Mouse (Mus musculus): Measurements from ENCODE around the gene Ddt.

Gene Ddt

DNA sequence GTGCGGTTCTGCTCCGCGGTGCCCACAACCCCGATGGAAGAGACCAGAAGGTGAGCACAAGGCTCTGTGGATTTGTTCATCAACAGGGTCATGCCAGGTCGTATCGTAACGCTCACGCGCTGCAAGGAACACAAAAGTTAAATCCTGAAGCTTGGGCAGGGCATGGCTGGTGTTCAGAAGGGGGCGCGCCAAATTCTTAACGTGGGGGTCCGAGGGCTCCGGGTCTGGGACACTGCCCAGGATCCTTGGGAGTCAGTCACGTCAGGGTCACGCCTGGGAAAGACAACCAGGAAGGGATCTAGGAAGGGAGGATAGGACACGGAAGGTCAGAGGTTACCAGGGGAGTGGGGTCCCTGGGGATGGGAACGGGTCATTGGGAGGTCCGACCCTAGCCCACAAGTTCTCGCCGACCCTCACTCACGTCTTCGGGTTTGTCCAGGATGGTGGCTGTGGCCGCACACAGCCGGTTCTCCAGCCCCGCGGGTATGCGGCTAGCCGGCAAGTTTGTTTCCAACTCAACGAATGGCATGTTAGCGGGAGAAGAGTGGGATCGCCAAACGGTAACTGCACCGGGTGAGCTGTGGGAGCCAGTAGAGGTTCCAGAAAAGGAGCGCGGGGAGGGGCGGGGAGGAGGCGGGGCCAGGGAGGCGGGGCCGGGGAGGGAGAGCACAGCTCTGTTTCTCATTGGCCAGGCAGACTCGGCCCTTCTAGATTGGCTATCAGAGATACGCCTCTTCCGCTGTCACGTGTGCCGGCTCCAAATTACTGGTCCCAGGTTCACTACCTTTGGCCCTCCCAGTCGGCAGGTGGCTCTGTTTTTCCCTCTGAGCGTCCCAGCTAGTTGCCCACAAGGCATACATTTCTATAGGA is at the start of gene Ddt:
TSS of gene Ddt (minus strand) at position 620 of the 870 bp plus-strand sequence.
- peak; percentile 94 for DNase-seq (ENCODE audit: inconsistent ontology term)

DNA sequence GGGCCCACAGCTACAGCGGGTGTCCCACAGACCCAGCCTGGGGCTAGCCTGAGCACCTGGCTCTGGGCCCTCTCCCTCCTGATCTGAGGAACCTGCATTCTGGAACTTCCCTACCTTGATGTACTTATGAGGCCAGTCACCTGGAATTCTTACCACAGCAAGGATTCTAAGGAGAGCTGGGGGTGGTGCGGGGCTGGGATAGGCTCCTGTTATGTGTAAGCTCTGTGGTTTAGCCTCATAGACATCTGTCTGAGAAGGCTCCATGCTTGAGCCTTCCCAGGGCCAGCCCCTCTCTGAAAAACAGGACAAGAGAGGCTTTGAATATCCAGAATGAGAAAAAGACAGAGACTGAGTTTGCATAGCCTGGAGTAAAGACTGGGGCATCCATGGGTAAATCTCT is 49.2 kb upstream of the Ddt start, which contains the start of gene Gstt4:
TSS of gene Gstt4 (minus strand) at position 101 of the 400 bp plus-strand sequence.
- DNase-seq (ENCODE audit: inconsistent ontology term): no peak

DNA sequence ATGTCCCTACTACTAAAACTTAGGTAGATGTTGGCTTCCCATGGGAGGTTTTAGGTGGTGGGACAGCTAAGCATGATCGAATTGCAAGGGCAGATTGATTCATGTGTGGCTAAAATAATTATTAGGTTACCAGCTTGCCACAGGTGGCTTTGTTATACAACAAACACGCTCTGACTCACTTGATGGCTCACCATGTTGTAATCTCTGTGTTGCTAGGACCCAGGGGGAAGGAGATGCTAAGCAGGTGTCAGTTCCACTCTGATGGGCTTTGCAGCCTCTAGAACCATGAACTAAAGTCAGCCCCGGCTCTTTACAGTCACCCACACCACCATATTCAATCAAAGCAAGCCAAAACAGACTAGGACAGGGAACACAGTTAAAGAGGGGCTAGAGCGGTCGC is 46.7 kb upstream of the Ddt start:
- DNase-seq (ENCODE audit: inconsistent ontology term): no peak

DNA sequence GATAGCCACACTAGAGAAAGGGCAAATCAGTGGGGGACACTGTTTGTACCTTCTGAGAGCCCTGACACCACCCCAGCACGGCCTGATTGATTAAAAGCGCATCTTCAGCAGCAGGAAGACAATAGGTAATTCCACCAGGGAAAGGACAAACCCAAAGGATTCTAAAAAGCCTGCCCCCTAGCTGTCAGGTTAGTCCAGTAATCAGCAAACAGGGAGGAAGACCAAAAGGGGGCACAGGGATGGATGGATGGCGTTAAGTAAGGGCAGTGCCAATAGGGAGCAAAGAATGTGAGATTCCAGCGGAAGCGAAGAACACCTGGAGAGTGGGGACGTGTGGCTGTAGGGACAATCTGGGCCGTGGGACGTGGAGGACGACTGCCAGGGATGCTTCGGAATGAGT is 45.4 kb upstream of the Ddt start:
- no peak for DNase-seq (ENCODE audit: inconsistent ontology term)

DNA sequence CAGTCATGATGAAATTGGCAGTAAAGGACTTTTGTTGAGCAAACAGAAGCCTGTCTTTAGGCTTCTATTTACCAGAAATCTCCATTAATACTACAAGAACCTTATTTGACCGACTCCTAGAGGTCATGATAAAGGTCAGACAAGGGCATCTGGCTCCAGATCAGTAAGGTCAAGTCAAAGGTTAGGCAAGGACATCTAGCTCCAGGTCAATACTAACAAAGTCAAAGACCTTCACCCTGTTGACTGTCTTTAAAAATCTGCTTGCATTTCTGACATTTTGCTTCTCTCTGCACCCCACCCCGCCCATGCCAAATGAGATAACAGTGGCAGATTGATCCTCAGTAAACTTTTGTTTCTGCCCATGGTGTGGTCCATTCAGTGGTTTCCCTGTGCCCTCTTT is 31.0 kb upstream of the Ddt start:
- no peak for DNase-seq (ENCODE audit: inconsistent ontology term)

DNA sequence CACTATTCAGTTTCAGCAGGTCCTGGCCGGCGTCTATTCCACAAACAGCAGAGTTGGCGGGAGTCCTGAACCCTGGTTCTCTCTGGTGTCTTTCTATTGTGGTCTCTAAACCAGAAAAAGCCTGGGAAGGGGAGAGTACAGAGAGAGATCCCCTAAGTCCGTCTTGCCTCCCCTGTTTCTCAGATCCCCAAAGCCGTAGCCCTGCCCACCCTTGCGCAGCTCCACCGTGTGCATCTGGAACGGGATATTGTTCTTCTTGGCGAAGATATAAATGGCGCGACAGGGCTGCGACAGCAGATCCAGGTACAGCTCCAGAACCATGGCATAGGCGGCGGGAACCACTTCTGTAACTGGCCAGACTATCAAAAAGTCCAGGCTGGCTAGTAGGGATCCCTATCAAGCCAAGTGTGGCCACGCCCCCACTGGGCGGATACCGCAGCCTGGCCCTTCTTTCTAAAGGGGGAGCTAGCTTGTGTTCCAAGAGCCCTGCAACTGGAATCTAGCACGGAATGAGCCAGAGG is 25.0 kb upstream of the Ddt start, which contains the start of gene Gstt1:
TSS of gene Gstt1 (minus strand) at position 409 of the 521 bp plus-strand sequence.
- peak; percentile 78 for DNase-seq (ENCODE audit: inconsistent ontology term)

DNA sequence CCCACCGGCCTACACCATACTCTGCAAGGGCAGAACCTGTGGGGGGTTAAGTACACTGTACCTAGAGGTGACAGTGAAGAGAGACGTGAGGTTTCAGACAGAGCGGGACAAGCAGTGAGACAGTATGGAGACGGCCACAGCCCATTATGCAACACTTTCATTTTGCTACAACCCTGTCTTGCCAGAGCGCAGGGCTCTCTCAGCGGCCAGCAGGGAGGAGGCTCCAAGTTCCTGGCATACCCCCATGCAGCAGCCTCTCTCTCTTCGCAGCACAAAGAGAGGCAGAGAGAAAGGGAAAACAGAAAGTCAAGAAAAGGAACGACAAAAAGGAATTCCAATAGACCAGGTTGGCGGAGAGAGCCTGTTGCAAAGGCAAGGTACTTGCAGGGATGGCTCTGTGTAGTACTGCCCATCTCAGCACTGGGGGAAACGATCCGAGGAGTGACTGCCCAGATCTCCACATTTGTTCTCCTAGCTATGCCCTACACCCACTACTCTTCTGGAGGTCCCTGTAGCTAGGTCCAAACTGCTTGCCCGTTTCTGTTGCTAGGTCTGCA is 24.5 kb upstream of the Ddt start:
- DNase-seq (ENCODE audit: inconsistent ontology term): peak; percentile 70

DNA sequence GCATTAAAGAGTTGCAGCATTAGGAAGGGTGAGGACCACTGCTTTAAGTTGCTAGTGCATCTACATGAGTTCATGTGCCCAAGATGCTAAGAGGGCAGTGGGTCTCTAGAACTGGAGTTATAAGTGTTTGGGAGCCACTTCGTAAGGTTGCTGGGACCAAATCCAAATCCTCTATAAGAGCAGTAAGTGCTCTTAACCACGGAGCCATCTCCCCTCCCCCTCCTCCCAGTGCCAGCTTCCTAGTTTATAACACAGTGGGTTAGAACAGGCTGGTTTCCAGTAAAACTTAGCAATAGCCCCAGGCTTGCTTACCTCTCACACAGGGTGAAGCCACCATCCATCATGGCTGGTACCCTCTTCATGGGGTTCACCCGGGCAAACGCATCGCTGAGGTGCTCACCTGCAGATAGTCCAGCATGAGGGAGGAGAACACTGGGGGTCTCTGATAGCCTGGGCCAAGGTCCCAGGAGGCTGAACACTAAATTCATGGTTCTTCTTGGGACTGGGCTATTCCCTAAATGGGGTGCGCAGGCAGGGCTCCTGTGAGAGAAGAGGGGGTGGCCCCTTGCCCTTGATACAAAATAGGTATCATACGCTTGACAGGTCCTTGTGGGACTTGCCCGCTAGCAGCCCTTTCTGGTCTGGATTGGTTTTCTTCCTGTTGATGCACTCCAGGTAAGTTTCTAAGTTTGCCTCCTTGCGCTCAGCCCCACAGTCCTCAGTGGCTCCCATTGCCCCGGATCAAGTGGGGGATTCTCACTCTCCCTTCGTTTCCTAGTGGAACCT is 23.7 kb upstream of the Ddt start:
- no peak for DNase-seq (ENCODE audit: inconsistent ontology term)

DNA sequence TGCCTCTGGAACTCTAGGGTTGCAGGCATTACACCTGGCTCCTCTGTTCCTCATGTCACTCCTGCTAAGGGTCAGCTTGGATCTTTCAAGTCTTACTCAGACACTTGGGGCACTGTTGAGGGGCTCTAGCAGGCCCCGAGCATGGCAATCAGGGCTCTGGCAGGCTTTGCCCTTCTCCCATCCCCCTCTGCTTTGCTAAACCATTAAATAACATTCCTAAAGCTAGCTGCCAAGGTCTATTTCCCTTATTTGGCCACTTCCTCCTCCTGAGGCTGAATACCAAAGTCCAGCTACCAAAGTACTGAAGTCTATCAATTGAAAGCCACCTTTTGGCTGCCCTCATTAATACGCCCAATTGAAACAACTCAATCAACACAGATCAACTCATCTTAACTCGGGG is 21.7 kb upstream of the Ddt start:
- DNase-seq (ENCODE audit: inconsistent ontology term): peak; percentile 83

DNA sequence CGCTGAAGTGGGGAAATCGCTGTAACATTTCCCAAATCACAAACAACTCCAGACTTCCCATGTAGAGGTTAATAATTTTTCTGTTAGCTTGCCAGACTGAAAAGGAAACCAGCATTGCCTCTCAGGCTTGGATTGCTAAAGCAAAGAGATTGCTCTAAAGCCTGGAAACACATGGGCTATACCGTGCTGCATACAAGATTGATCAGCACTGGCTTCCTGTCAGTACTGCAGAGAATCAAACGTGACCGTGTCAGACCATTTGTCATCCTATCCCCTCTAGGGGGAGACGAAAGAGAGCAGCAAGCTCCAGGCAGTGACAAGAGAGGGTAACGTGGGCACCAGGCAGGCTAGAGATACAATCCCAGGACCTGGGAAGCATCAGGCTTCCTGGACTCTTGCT is 17.6 kb upstream of the Ddt start:
- DNase-seq (ENCODE audit: inconsistent ontology term): no peak

DNA sequence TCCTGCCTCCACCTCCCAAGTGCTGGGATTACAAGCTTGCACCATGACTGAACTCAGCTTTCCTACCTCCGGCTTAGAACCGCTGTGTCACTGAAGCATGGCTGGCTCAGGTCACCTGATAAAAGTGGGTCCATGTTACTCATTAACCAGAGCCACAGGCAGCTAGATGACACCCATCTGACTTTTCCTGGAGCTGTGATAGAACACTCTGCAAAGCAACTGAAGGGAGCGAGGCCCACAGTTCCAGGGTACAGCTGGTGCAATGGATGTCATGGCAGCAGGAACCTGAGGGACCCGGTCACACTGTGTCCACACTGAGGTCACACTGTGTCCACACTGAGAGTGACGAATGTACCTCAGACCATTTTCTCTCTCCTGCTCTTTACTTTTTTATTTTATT is 16.6 kb upstream of the Ddt start:
- DNase-seq (ENCODE audit: inconsistent ontology term): no peak

DNA sequence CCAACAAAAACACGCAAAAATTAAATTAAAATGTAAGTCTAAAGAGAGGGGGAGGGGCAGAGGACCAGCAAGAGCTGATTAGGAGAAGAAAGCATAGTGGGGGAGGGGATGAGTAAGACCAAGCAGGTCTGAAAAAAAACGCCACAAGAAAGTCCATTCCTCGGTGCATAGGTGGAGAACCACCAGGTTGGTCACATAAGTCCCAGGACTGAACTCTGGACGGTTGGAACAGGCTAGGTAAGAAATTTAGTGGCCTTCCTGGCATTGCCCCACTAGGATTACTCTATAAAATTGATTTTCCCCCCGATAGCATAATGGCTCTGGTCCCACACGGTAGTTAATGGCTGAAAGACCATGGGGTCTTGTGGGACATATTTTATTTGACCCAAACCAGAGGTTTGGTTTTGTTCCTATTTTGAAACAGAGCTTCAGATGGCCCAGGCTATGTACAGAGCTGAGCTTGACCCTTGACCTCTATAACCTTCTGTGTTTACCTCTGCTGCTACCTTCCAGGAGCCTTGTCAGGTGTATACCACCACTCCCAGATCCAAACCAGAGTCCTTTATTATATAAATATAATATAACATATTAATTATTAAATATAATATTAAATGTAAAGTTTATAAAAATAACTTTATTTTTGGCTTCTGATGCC is 16.0 kb upstream of the Ddt start:
- no peak for DNase-seq (ENCODE audit: inconsistent ontology term)

DNA sequence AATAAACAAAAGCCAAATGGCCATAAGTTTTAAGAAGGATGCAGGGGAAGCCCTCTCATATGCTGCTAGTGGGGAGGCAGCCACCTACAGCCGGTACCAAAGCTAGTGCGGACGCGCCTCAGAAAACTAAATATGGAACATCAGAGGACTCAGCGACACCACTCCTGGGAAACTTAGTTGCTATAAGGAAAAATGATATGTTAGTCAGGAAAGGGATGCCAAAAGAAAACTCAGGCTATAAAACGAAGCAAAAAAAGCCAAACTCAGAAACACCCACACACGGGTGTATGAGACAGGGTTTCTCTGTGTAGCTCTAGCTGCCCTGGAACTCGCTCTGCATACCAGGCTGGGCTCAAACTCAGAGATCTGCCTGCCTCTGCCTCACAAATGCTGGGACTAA is 15.1 kb upstream of the Ddt start:
- DNase-seq (ENCODE audit: inconsistent ontology term): no peak

DNA sequence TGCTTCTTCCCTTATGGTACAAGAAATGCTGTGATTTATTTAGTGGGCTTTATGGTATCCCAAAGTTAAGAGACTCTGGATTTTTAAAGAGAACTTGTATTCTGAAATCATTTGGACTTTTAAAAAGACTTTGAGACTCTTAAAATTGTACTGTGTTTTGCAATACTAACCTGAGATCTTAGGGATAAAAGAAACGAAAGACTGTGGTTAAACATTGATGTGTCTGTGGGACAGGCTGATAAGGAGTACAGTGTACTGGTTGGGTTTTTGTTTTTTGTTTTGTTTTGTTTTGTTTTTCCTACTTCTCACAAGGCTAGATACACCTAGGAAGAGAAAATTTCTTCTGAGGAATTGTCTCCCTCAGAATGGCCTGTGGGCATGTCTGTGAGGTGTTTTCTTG is 12.2 kb upstream of the Ddt start:
- no peak for DNase-seq (ENCODE audit: inconsistent ontology term)

DNA sequence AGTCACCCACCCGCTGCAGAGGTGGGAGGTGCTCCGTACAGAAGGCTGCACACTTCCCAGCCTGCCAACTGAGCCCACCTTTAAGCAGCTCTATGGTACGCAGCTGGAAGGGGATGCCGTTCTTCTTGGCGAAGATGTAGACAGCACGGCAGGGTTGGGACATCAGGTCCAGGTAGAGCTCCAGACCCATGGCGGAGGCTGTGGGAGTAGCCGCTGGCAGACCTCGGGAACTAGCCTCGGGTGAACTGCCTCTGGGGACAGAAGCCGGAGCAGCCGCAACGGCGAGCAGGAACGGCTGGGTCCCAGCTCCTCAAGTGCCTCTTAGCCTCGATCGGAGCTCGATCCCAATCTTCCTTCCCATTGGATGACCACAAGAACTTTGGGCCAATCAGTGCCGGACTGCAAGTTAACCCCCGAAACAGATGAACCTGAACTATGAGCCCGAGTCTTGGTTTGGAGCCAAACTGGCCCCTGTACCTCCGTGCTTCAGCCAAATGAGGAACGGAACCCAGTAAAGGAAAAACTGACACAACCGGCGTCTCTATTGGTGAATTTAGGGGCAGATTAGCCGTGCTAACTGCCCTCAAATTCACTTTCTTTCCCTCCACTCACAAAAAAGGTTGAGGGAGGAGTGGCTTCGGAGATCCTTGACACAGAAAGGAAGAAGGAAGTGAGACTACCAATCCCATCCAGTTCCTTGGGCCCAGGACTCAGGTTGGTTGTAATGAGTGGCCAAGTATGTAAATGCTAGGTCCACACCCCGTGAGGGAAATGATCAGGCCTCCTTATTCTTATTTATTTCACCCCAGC is 7.8 kb upstream of the Ddt start, which contains the start of the genes Gm20441 and Gstt3:
TSS of gene Gm20441 (minus strand) at position 186 of the 810 bp plus-strand sequence.
TSS of gene Gstt3 (minus strand) at position 646 of the 810 bp plus-strand sequence.
- peak; percentile 78 for DNase-seq (ENCODE audit: inconsistent ontology term)

DNA sequence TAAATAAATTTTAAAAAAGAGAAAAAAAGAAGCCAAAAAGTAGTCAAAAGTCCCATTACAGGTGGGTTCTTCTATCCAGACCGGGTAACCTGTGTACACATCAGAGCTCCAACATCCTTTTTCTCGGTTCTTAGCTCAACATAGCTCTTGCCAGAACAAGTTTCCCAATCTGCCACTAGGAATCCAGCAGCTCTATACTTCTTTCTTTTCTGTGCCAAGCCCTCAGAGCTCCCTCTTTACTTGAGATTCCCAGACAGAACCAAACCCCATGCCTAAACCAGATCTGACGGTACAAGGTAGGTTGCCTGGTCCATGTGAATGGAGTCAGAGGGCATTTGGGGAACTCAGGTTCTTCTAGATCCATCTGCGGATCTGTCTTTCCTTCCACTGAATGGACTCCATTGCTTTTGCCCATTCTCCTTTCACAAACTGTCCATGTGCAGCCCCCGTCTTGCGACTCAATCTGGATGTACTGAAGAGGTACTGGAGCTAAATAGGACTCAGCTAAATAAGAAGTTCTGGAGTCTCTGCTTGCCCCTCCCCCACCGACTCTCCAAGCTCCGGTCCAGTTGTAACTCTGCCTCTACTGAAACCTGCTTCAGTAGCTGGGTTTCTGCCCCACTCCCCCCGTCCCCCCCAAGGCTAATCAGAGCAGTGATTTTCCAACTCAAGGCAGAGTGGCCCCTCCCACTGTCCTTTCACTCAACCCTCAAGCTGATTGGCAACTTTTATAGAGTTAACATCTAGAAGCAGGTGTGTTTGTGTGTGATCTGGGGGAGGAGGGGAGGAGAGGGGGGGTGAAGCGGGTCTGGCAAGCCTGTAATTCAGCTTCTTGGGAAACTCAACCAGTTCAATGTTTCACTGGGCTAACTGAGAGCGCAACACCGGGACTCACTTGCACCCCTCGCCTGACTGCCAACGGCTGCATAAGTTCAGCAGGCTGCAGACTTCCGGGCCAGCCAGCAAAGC is 6.3 kb upstream of the Ddt start:
- no peak for DNase-seq (ENCODE audit: inconsistent ontology term)

DNA sequence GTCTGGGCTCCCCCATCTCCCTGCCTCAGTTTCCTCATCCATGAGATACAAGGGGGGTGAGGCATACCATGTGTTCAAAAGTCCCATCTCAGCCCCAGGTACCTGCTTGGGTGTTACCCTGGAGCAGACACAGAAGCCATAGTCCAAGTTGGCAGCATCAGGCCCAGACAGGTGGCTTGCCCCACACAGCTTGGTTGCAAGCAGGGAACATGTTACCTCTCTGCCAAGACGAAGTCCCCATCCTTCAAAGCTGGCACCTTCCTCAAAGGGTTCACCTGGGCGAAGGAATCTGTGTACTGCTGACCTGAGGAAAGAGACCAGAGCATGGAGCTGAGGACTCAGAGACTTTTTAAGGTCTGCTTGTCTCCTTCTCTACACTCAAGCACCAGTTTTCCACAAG is 4.7 kb upstream of the Ddt start:
- DNase-seq (ENCODE audit: inconsistent ontology term): no peak

DNA sequence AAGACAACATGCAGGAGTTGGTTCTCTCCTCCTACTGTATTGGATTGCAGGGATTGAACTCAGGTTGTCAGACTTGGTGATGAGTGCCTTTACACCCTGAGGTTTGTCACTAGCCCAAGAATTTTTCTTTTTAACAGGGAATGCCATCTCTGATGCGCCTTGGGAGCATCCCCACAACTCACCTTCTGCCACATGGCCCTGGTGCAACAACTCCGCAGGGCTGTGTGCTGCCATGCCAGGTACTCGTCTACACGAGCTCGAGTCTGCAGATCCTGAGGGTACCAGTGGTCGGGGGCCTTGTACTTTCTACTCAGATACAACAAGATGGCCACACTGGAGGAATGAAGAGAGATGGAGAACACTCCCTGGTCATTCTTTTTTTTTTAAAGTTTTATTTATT is 3.3 kb upstream of the Ddt start:
- no peak for DNase-seq (ENCODE audit: inconsistent ontology term)

DNA sequence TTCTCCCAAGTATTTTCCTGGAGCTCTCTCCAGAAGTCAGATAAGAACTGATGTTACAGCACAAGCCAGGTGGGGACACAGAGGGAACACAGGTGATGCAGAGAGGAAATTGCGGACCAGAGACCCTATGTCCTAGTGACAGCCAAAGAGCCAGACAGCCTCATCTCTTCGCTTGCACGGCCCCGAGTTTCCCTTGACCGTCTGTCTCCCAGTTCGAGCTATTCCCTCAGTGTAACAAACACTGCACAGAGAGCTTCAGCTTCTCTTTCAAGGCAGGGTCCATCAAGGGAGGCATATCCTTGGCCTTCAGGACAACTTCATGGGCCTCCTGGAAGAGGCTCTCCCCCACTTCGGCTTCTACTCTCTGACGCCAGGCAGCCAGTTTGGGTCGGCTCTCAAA is 1.4 kb upstream of the Ddt start:
- DNase-seq (ENCODE audit: inconsistent ontology term): no peak

DNA sequence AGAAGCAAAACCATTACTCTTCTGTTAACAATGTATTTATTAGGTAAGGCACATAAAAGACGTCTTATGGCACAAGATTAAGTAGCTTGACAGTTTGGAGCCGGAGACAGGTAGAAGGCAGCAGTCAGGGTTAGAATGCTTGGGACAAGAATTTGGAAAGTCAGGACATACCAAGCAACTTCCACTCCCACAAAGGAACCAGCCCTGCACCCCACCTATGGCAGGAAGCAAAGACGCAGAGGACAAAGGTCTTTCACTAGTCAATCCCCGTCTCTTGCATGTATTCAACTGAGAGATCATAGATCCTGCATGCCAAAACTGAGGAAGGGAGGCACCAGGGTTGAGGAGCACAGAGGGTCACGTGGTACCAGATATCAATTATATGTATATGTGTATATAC is 888 bp upstream of the Ddt start:
- DNase-seq (ENCODE audit: inconsistent ontology term): no peak
